Mouse (Mus musculus): ENCODE measurements at regions not wholly inside any gene's neighbourhood (a gene's known extent, or its start where the extent isn't known, plus 50 kb on each side); places are given as distances from the start of the nearest gene placed in this dataset.

DNA sequence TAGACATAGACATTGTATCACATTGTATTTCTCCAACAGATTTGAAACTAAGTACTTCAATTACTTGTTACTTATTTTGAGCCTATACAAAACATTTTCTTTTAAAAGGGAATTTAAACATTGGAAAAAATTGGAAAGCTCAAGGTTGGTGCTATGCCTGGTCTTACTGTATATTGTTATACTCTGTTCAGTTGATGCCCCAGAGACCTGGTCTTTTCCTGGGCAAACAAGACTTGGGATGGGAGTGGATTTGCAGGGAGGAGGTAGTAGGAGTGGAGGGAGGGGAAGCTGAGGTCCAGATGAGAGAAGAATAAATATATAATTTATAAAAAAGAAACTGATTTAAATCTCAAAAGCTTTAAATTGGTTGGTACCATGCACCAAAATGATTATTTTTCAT lies 95.1 kb upstream of the Robo2 start:
- ATAC-seq (replicated peaks; ENCODE audit: insufficient number of reproducible peaks, low FRiP score, low TSS enrichment, poor library complexity, severe bottlenecking), result no peak

DNA sequence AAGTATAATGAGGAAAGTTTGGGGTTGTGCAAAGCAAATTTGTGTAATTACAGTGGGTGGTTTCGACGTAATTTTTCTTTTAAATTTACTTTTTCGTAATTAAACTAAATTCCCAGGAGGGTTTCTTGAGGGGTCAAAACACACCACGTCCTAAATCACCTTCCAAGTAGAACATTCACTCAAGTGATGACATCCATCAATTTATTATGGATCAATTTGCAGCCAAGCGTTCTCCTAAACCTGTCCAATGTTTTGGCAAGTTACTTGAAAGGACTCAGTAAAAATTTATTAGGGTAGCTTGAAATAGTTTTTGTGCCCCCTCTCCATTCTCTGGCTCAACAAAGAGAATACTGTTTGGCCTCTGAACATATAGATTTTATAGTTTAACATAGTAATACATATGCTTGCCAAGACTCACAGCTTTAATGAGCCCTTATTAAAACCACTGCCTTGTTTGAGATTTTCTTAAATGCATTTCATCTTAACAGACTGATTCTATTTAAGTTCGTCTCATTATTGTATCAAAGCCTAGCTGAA lies 94.6 kb upstream of the Robo2 start:
- no peak for ATAC-seq (replicated peaks; ENCODE audit: insufficient number of reproducible peaks, low FRiP score, low TSS enrichment, poor library complexity, severe bottlenecking)

DNA sequence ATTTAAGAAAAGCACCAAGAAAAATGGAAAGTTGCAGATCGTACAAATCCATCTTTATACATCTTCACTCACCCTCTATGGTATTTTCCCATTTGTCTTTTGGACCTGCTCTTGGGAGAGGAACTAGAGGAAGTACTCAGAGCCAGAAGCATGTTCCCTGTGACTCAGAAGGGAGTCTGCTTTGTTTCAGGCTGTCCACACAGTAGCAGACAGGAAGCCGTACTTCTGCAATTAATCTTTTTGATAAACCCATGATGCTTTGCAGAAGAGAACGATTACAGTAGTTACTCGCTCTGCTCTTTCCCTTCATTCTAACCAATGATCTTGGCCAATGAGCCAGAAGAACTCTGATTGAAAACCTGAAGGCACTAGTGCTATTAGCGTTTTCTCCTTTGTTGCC lies 92.8 kb upstream of the Robo2 start:
- ATAC-seq (replicated peaks; ENCODE audit: insufficient number of reproducible peaks, low FRiP score, low TSS enrichment, poor library complexity, severe bottlenecking), result no peak

- no peak for ATAC-seq (replicated peaks; ENCODE audit: insufficient number of reproducible peaks, low FRiP score, low TSS enrichment, poor library complexity, severe bottlenecking)
Measured at GRCm38 (mm10) chr16:74500687-74501086, 89.1 kb upstream of the Robo2 start.

DNA sequence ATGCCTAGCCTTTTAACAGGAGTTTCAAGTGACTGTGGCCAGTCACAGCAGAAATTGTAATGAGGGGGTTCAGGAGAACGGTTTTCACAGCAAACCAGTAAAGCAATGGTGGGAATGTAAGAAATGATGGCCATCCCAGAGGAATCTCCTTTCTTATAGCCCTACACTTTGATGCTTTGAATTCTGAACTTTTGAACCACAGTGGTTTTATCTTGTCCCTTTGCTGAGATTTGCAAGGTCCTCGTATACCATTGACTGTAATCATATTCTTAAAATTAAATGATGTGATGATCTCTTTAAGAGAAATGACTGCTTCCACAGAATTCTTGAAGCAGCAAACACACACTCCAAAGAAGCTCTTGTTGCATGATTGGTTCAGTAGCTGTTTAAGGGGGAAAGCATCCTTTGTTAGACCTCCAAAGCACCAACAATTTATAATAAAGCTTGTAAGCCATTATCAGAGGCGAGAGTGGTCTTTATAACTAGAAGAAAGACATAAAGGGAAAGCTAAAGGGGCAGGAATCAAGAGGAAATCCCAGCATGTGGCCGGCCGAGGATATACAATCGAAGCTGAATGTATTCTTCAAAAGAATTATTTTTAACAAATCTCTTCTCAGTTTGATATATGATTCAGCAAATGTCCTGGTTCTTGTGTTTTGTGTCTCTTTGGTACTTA lies 56.3 kb upstream of the Robo2 start:
- no peak for ATAC-seq (replicated peaks; ENCODE audit: insufficient number of reproducible peaks, low FRiP score, low TSS enrichment, poor library complexity, severe bottlenecking)

GRCm38 (mm10) chr16:74467159-74467558 lies 55.5 kb upstream of the Robo2 start:
- ATAC-seq (replicated peaks; ENCODE audit: insufficient number of reproducible peaks, low FRiP score, low TSS enrichment, poor library complexity, severe bottlenecking), result no peak

DNA sequence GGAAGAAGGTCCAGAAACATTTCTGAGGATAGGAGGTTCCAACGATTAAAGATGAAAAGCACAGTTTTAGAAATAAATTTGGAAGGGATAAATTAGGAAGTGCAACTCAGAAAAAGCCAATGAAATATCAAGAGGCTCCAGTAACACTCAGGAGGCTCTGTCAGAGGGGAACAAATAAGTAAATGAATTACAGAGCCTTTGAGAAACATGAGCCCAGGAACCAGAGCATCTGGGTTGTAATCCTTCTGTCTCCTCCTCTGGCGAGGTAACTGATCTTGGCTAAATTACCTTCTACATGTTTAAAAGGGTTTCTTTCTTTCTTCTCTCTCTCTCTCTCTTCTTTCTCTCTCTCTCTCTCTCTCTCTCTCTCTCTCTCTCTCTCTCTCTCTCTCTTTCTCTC lies 53.2 kb upstream of the Robo2 start:
- no peak for ATAC-seq (replicated peaks; ENCODE audit: insufficient number of reproducible peaks, low FRiP score, low TSS enrichment, poor library complexity, severe bottlenecking)

DNA sequence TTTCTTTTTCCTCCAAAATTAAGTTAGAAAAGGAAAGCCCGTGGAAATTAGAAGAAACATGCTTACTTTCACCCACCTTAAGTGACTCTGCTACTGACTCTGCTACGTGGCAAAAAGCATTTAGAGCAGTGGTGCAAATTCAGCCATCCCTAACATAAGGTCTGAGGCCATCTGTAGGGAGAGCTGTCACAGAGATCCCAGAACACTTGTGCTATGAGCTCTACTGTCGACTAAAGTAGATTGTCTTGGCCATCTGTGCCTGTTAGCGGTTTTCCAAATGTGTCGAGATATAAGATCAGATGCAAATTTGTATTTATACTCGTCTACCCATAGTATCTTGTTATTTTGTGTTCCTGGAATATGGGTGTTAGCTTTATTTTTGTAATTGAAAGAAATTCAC lies 52.7 kb upstream of the Robo2 start:
- ATAC-seq (replicated peaks; ENCODE audit: insufficient number of reproducible peaks, low FRiP score, low TSS enrichment, poor library complexity, severe bottlenecking), result no peak

DNA sequence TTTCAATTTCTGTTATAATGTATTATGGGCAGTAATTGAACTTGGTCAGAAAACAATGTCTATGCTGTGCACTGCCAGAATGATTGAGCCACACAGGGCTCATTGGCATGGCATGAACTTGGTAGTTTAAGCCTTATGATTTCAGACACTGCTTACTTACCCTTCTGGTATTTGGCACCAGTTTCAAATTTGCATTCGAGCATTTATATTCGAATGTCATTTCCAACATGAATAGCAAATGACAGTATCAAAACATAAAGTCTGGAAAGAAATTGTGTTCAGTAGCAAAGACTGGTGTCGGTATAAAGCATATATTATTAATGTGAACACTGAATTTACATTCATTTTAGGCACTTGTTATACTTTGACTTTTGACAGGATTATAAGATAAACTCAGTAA lies 50.8 kb upstream of the Robo2 start:
- ATAC-seq (replicated peaks; ENCODE audit: insufficient number of reproducible peaks, low FRiP score, low TSS enrichment, poor library complexity, severe bottlenecking), result no peak

Data from monocyte, adult 5-6 weeks (primary cell).